Mouse (Mus musculus): ENCODE measurements at regions not wholly inside any gene's neighbourhood (a gene's known extent, or its start where the extent isn't known, plus 50 kb on each side); places are given as distances from the start of the nearest gene placed in this dataset.

DNA sequence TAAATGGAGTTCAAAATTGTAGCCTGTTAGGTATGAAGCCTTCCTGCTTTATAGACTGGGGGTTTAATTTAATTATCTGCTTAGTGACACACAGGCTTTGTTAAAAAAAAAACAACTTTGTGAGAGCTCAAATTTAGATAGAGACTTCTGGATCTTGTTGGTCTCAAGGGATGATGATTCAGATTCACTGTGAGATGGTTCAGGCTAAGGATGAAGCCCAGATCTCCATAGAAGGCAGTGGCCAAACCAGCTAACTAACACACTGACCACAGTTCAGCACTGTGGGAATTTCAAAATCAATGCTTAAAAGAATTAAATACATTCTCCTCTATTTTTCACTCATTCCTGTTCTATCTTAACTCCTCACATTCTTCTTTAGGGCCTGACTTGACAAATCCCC is 395.7 kb upstream of the Zeb2 start:
- no peak for TF ChIP-seq CTCF (IDR thresholded peaks at IDR 0.05; ENCODE audit: low read depth)
- TF ChIP-seq EP300 (IDR thresholded peaks at IDR 0.05; ENCODE audit: low read depth), result no peak
